Mouse (Mus musculus) mouse embryonic stem cell (cell line): ENCODE data around the gene Zfand2b.

Experiments used
- in situ Hi-C, 2 experiments: fragments of 300-500 bp; cut with MboI; formaldehyde crosslinking; loops; 1 replicate in 1 of 2; 3 replicates in 1 of 2; pipeline ENCODE4 v1.14.3; 2019 to 2020; ENCODE audit warnings: low sequenced_read_pairs in 2 of 2, low pct_unique_long_range_greater_than_20kb in 1 of 2, mixed read lengths in 1 of 2; ENCODE audit not compliant: unreplicated experiment in 1 of 2

Gene Zfand2b

DNA sequence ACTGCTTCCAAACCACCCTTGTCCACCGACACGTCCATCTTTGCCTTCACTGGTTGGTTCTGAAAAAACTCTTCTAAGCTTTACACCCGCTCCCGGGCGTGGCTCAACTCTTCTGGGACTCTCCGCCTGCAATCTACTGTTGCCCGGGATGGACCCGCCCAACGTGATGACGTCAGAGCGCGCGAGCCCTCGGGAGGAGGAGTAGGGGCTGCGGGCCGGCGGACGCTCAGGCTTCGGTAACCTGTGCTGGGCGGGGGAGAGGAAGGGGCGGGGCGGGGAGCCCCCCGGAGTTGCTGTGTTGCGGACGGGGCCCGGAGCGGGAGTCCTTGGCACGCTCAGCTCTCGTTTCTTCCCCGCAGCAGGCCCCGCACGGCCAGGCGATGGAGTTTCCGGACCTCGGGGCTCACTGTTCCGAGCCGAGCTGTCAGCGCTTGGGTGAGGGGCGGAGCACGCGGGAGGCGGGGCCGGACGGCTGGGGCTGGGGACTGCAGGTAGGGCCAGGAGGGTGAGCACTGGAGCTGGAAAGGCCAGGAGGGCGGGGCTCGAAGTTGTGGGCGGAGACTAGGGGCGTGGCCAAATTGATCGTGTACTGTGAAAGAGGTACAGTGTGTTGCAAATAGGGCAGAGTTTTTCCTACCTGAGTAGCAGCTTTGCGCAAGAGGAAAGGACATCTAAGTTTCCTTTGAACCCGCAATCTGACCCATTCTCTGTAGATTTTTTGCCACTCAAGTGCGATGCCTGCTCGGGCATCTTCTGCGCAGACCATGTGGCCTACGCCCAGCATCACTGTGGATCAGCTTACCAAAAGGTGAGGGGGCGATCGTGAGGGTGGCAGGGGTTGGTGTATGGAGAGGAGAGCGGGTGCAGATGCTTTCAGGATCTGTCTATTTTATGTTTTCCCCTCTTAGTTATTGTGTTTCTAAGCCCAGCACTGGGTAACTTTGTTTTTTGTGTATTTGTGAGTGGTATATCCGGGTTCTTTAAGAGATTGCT is at the start of gene Zfand2b:
Gene Zfand2b, plus strand, starts transcription at position 175 of the 993 bp plus-strand sequence.
- in situ Hi-C loops, result no loop called here

DNA sequence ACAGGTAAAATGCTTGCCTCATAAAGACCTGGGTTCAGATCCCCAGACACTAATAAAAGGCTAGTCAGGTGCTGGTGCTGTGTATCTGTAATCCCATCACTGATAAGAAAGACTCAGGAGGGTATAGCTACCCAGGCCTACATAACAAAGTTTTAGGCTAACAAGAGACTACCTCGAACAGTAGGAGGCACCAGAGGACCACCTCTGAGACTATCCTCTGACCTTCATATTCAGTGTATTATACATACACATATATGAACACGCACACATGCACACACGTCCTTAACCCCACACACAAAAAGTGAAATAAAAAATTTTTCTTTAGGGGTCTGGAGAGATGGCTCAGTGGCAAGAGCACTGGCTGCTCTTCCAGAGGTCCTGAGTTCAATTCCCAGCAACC is 46.2 kb upstream of the Zfand2b start:
- in situ Hi-C loops, result no loop called here

DNA sequence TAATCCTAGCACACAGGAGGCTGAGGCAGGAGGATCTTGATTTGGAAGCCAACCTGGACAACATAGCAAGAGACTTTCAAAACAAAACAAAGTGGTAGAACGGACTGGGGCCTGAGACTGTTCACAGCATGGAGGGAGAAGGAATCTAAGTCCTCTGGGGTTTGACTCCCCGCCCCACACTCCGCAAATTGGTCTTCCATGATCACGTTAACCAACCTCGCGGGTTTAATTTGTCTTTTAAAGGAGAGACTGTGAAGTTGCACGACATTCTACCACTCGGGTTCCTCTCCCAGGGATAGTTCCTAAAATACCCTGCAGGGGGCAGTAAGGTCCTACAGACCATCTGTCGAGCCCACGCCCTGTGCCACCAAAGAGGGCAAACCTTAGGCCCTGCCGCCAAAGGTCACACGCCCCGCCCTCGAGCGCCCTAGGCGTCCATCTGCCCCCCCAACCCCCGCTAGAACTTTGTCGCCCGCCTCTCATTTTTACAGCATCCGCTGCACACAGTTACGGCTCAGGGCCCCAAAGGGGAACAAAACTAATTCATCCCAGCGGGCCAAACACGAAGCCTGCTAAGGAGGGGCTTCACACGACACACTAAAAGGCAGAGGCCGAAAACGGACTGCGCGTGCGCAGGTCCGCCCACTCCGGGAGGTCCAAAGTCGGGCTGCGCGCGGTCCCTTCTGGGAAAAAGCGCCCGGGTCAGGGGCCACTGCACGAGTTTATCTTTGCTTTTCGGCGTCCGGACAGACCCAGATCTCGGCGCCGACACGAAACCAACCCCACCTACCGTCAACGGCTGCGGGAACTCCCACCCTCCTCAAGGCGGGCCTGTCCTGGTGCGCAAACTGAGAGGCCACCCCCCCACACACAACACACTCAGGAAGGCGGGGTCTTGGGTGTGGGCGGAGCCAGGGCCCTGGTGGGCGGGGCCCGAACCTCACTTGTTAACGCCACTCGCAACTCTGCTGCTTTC is 43.8 kb upstream of the Zfand2b start, which contains the start of gene Nhej1:
Gene Nhej1, minus strand, starts transcription at position 855 of the 976 bp plus-strand sequence.
- in situ Hi-C loops, result no loop called here

DNA sequence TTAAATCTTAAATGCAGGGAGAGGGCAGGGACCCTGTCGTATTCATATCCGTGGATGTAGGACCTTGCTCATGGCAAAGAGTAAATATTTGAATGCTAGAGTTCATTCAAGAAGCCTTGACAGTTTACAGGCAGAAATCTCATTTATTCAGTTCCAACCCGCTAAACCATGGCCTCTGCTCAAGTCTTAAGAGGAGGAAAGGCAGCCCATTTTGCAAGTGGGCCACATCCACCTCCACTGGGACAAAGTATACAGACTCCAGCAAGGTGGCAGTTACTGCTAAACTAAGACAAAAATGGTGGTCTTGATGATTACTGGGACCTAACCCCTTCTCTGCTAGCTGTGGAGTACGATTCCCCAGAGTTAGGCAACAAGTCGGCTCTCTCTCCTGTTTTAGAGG is 43.0 kb upstream of the Zfand2b start:
- in situ Hi-C loops, result no loop called here

DNA sequence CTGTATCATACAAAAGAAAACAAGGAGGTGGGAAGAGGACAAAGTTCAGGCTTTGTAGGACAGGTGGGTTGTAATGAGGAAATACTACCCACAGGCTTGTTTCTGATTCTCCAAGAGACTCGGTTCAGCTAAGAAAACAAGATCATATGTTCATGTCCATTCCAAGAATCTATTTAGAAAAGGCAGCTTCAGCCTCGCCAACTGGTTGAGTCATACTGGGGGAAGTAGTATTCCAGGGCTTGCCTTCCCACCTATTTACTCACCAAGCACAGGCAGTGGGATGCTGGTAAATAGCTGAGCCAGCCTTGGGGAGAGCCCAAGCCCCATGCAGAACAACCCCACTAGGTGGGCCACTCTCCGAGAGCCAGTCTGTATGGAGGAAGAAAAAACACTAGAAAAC is 39.8 kb upstream of the Zfand2b start:
- in situ Hi-C loops, result no loop called here

DNA sequence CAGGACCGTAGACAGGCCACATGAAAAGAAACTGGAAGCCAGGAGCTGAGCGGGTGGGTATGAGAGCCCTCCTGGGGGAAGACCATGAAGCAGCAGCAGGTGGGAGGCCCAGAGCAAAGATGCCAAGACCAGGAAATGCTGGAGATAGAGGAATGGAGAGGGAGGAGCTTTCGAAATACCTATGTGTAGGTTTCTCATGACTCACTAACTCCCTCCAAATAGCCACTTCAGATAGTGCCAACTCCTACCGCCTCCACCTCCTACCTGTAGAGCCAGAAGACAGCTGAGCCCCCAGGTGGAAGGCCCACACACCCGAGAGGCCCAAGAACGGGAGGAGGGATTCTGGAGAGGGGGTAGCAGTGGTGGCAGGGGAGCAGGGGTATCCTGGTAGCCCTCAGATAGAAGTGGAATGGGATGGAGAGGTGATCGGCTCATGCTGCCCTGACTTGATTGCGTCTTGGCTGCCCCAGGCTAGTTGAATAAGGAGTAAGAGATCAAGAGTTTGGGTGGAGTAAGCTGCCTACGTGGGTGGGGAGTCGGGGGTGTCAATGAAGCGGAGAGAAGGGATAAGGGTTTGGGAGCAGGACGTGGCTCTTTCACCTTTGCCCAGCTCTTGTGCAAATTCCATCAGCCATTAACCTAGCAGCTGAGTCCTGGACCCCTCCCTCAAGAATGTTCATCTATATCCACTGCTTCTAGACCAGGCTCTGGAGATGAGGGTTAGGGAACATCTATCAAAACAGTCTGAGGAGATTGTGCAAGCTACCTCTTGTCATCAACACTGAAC is 34.8 kb upstream of the Zfand2b start, which contains the start of gene Slc23a3:
Gene Slc23a3, minus strand, starts transcription at position 470 of the 787 bp plus-strand sequence.
- in situ Hi-C loops, result no loop called here

DNA sequence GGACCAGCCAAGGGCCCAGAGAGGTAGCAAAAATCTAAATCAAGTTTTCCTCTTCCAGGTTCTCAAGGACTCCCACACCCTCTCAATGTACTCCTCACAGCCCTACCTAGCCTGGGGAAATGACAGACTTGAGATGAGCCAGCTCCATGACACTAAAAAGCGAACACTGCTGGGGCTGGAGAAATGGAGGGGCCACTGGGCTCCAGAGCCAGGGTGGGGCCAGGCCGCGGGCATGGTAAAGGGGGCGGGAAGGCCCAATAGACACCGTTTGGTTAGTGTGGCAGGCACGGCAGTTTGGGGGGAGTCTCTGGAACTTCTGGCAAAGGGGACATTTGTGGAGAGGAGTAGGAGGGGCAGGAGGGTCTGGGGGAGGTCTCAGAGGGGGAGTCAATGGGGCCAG is 32.2 kb upstream of the Zfand2b start:
- in situ Hi-C loops, result no loop called here

DNA sequence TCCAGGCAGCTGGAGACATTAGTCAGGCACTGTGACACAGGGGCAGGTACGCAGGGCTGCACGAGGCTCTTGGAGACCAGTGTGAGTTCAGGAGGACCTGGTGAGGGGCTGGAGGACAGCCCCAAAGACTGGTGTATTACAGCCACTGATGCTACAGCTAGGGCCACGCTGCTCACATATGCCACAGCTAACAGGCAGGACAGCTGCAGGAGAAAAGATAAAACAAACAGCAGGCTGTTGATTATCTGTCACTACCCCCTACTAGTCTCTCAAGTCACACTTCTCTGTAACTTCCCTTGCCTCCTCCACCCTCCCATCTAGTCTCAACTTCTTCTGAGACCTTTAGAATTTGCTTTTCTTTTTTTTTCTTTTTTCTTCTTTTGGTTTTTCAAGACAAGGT is 31.7 kb upstream of the Zfand2b start:
- in situ Hi-C loops, result no loop called here

DNA sequence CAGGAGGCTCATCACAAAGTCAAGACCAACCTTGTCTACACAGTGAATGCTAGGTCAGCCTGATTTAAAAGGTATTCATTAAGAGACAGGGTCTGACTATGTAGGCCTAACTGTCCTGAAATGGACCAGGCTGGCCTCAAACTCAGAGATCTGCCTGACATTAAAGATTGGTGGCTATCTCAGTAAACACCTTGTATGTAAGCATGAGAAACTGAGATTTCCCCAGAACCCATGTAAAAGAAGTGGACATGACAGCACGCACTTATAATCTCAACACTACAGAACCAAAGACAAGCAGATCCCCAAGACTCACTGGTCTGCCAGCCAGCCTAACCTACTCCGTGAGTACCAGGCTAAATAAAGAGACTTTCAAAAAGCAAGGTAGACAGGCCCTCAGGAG is 30.0 kb upstream of the Zfand2b start:
- in situ Hi-C loops, result no loop called here

DNA sequence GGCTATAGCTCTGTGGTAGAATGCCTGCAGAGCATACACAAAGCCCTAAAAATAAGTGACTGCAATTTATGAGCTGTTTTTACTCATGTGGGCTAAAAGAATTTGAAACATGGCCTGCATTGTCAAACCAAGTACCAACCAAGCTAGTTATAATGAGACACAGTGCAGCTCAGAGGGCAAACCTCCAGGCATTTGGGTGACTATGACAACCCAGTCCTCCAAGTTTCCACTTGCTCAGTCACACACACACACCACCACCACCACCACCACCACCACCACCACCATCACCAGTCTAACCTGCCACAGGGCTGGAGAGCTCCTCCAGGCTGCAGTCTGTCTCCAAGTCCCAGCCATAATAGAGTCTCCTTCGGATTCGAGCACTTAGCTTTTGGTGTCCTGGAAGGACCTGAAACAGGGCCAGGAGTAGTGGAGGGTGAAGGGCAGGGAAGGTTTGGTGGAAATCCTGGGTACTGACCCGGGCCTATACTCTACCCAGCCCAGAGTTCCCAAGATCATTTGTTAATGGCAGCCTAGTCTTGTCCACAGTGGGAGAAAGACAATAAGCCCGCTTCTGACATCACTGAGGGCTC is 27.8 kb upstream of the Zfand2b start:
- in situ Hi-C loops, result no loop called here

DNA sequence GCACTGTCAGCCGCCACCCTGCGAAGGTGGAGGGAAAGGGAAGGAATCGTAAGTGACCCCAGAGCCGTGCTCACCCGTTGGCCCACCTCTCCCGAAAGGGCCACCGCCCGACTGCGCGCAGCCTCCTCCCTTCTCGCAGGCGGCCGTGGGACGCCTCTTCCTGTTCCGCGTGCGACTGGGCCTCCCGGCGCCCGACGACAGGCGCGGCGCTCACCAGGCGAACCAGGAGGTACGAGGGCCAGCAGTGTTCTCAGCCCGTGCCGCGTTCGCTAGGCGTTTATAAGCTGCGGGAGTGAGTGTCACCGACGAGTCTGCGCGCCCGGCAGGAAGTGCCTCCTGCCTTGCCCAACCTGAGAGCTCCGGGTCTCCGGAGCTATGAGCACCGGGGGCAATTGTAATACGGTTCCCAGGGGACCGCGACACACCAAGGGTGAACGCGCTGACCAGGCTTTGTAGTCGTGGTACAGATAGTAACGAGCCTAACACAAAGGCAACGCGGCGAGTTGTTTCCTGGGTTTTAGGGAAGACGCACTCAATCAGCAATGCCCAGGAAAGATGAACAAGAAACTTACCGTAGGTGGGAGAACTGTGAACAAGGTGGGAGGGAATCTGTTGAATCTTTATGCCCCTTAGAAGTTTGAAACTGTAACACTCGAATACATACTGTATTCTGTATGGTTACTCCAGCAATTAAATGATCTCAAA is 26.8 kb upstream of the Zfand2b start:
- in situ Hi-C loops, result no loop called here

DNA sequence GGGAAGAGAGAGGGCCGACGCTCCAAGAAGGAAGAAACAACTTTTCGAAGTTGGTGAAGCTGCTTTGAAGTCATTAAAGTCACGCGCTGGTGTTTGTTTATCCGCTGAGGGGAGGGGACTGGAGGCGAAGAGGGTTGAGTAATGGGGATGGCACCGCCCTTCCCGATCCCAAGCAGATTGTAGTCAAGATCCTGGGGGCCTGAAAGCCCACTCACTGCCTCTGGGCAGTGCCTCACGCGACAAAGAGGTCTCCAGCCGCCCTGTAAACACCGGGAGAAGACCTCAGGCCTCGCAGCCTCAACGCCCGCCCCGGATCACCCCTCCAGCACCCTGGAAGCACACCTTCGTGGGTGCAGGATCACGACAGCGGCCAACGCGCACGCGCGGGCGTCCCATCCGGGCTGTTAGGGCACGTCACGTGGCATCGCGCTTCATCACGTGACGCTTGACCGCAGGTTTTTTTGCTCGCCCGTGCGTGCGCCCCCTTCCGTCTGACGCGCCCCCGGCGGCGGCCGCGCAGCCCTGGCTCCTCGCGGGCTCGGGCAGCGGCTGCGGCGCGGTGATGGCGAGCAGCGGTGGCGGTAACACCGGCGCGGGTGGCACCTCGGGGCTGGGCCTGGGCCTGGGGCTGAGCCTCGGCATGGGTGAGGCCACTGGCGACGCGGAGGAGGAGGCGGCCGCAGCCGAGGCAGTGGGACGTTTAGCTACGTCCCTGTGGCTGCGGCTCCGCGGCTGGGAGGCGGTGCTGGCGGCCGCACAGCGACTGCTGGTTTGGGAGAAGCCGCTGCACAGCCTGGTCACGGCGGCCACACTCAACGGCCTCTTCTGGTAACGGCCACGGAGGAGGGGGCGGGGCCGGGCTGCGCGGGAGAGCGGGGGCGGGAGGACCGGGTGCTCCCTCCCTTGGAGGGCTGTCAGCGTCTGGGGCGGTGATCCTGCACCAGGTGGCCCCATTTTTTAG is 25.9 kb upstream of the Zfand2b start, which contains the start of the genes Cnppd1 and Retreg2:
Gene Cnppd1, minus strand, starts transcription at position 411 of the 961 bp plus-strand sequence.
Gene Retreg2, plus strand, starts transcription at position 478 of the 961 bp plus-strand sequence.
- in situ Hi-C loops, result no loop called here

DNA sequence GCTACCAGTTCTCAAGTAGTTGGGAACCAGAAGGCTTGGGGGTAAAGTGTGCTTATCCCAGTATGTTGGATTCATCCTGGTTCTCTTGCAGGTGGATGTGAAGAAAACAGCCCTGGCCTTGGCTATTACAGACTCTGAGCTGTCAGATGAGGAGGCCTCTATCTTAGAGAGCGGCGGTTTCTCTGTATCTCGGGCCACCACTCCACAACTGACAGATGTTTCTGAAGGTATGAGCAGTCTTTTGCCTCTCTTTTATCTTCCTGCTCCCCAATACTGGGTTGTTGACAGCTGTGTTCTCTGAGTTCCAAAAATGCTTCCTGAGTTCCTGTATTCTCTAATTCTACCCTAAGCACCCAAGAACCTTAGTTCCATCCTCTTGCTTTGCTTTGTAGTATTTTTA is 22.9 kb upstream of the Zfand2b start:
- in situ Hi-C loops, result no loop called here

DNA sequence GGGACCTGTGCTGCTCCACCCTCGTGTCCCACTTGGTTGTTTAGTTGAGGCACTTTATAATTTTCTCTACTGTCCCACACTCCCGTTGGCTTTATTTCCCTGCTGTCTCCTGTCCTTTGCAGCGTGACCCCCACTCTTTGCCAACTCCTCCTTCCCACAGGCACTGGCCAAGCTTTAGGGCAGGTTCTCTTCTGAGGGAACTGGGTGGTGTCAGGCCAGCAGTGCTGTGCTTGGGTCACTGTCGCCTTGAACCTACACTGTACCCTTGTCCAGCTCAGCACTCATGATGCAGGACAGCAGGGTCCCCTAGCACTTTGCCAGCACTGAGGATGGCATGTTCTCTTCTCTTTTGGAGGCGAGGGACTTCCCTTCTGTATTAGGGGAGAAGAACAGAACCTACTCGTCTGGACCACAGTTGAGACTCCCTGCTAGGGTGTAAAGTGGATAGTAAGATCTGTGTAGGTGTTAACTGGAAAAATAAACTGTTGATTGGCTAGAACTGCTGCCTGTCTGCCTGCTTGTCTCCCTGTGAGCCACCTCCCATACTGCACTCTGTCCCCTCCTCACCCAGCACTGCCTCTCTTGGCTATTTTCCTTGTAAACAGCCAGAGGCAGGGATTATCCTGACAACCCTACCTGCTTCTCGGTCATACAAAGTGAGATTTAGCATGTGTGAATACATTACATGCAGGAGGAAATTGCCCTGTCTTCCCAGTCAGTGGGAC is 20.9 kb upstream of the Zfand2b start:
- in situ Hi-C loops, result no loop called here

DNA sequence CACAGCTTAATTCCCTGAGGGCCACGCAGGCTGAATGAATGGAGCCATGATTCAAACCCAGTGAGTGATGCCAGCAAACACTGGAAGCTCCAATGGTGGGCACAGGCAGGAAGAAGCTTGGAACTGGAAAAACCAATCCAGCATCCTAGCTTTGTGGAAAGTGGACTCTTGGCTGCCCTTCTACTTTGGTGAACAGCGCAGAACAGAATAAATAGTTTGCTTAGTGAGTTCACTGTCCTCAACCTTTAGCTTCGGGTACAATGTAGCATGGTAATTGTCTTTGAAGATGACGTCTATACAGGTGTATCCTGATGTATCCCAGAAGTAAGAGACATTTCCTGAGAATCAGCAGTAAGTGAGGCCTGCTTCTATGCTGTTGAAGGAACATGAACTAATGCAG is 19.7 kb upstream of the Zfand2b start:
- in situ Hi-C loops, result no loop called here

DNA sequence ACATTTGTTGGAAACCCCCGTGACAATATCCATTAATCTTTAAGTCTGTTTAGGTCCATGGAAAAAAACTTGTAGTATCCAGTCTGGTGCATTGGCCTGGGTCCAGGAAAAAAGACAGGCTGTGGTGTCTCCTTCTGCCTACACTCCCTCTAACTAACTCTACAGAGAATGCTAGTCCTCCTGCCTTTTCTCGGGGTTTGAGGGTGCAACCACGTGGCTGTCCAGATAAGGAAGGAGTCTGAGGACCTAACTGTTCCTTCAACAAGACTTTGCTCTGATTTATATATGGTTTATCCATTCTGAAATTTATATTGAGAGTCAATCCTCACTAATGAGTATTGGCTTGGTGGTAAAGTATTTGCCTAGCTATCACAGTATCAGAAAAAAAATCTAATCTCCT is 12.6 kb upstream of the Zfand2b start:
- in situ Hi-C loops, result no loop called here
